Mouse (Mus musculus): Measurements from ENCODE around the gene Zfp341. TPM values are rescaled to one million over a fixed set of nuclear protein-coding genes. Genes with fewer than 3 reads are reported as not detected.
A peak's percentile ranks its signal among the peaks of the same experiment; 100 is the strongest.

Zfp341 gene
- polyA plus RNA-seq, 3 experiments from 2014 or later = 0.59 to 0.88 TPM; not detected in 1

GRCm38 (mm10) chr2:154638521-154638920 is 25.4 kb downstream of the Zfp341 start:
- ATAC-seq = no peak

GRCm38 (mm10) chr2:154639115-154639514 is 26.0 kb downstream of the Zfp341 start:
- no peak for ATAC-seq

GRCm38 (mm10) chr2:154641176-154641575 is 28.1 kb downstream of the Zfp341 start:
- ATAC-seq = no peak

- ATAC-seq = no peak
These were observed 28.9 kb downstream of the Zfp341 start for GRCm38 (mm10) chr2:154642005-154642459.

- no peak for ATAC-seq
These were observed 29.8 kb downstream of the Zfp341 start for GRCm38 (mm10) chr2:154642712-154643385.

GRCm38 (mm10) chr2:154646634-154647033 is 33.5 kb downstream of the Zfp341 start:
- ATAC-seq = no peak

GRCm38 (mm10) chr2:154648086-154648485 is 35.0 kb downstream of the Zfp341 start:
- no peak for ATAC-seq

GRCm38 (mm10) chr2:154650404-154650803 is 37.3 kb downstream of the Zfp341 start:
- ATAC-seq = no peak

- ATAC-seq = no peak
These were observed 38.3 kb downstream of the Zfp341 start, which contains the start of gene Chmp4b for GRCm38 (mm10) chr2:154651363-154651762. Gene Chmp4b, plus strand, starts transcription at chr2:154651705.

- no peak for ATAC-seq
These were observed 41.9 kb downstream of the Zfp341 start for GRCm38 (mm10) chr2:154654976-154655375.

GRCm38 (mm10) chr2:154655878-154656414 is 42.8 kb downstream of the Zfp341 start:
- ATAC-seq = no peak

- ATAC-seq = peak; percentile 90
These were observed 43.8 kb downstream of the Zfp341 start for GRCm38 (mm10) chr2:154656710-154657485.

- peak; percentile 72 for ATAC-seq
These were observed 44.6 kb downstream of the Zfp341 start for GRCm38 (mm10) chr2:154657486-154658237.

GRCm38 (mm10) chr2:154659070-154659469 is 46.0 kb downstream of the Zfp341 start:
- no peak for ATAC-seq

GRCm38 (mm10) chr2:154659531-154660074 is 46.5 kb downstream of the Zfp341 start:
- ATAC-seq = no peak

GRCm38 (mm10) chr2:154668680-154669079 is 55.6 kb downstream of the Zfp341 start:
- ATAC-seq = no peak

- ATAC-seq = no peak
These were observed 57.0 kb downstream of the Zfp341 start for GRCm38 (mm10) chr2:154670106-154670505.

- no peak for ATAC-seq
These were observed 57.6 kb downstream of the Zfp341 start for GRCm38 (mm10) chr2:154670741-154671140.

- ATAC-seq = no peak
These were observed 60.9 kb downstream of the Zfp341 start for GRCm38 (mm10) chr2:154674008-154674407.

GRCm38 (mm10) chr2:154676653-154677609 is 63.8 kb downstream of the Zfp341 start:
- no peak for ATAC-seq

- ATAC-seq = no peak
These were observed 64.6 kb downstream of the Zfp341 start for GRCm38 (mm10) chr2:154677651-154678139.
